Mouse (Mus musculus) 3T3-L1 (cell line): ENCODE results near the gene Plac9a.
A peak's percentile ranks its signal among the peaks of the same experiment; 100 is the strongest.
"Not testable (repeated sequence)": the region's sequence is repeated elsewhere in the genome, so short reads cannot be mapped to it uniquely, and the experiment has no call there.

Experiments
- DNase-seq: peaks from one replicate; pipeline ENCODE4 v3.0.0-alpha.2; 2015; ENCODE audit warnings: low read depth, low spot score

The Plac9a gene

DNA sequence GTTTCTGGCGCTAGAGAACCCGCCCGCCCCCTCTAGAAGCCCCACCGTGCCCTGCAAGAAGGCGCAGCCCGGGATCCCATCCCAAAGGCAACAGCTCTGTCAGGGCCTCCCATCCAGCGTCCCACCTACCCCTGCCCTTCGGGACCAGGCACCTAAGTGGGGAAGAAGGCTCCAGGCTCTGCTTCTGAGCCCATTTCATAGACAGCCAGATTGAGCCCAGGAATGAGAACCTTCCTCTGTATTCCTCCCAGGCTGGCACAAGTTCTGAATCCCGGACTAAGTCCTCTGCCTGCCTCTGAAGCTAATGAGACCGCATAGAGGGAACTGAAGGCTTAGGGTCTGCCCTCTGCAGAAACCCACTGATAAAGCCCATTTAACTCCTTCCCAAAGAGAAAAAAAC is at the start of gene Plac9a:
Gene Plac9a, minus strand, starts transcription at position 101 of the 400 bp plus-strand sequence.
- DNase-seq: not testable (repeated sequence)

DNA sequence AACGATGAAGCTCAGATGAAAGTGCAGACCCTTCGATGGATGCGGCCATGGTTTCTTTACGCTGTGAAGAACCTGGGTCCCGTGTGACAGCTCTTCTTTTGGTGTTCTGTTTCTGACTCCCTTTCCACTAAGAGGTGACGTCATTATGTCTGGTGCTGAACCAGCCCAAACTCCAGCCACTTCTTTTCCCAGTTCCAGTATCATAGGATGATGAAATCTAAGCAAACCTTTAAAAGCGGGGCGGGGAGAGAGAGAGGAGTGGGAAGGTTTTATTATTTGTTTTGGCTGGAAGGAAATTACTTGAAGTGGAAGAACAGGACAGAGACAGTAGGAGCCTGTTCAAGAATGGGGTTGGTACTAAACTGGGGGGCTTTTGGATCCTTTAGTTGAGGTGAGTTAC is 35.1 kb upstream of the Plac9a start, which contains the start of gene Cphx1:
Gene Cphx1, plus strand, starts transcription at position 301 of the 400 bp plus-strand sequence.
- not testable (repeated sequence) for DNase-seq

DNA sequence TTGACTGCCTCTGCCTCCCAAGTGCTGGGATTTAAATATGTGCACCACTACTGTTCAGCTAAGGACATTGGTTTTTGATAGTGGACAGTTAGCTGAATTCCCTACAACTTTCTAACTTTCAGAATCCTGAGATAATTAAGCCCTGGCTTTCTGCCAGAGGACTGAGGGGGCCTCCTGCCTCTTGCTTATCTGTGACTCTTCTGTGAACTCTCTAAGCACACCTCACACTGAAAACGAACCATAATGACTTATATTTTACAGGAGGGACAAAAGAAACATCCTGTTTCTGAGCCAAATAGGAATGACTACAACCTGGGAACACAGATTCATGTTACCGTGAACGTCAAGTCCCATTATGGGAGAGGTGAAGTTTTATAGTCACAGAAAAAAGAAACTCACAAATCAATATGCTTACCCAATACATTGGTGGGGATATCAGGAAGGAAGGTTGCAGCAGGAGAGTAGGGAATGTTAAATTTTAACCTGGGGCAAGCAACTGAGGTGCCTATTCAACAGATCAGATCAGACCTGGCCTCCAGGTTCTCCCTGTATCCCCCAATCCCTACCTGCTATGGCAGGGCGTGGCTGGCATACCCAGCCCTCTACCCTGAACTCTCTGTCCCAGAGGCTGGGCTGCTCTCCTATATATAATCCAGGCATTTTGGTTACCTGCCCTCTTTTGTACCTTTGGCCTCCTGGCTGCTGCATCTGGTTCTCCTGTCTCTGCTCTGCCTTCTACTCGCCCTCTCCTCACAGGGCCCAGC is 34.1 kb upstream of the Plac9a start:
- DNase-seq: not testable (repeated sequence)

DNA sequence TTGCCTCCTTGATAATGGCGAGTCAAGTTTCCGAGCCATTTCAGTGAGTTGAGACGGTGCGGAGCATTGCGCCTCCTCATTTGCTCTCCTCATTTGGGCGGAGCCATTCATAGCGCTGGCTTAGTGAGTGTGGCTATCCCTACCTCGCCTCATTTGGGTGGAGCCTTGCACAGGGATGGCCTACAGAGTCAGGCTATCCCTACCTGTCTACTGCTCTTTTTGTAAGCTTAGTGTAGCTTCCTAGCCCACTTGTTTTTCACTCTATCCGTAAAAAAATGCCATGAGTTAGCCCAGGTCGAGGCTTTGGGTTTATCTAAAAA is 24.6 kb upstream of the Plac9a start, which contains the start of gene Tmem254a:
Gene Tmem254a, minus strand, starts transcription at position 111 of the 320 bp plus-strand sequence.
- not testable (repeated sequence) for DNase-seq

DNA sequence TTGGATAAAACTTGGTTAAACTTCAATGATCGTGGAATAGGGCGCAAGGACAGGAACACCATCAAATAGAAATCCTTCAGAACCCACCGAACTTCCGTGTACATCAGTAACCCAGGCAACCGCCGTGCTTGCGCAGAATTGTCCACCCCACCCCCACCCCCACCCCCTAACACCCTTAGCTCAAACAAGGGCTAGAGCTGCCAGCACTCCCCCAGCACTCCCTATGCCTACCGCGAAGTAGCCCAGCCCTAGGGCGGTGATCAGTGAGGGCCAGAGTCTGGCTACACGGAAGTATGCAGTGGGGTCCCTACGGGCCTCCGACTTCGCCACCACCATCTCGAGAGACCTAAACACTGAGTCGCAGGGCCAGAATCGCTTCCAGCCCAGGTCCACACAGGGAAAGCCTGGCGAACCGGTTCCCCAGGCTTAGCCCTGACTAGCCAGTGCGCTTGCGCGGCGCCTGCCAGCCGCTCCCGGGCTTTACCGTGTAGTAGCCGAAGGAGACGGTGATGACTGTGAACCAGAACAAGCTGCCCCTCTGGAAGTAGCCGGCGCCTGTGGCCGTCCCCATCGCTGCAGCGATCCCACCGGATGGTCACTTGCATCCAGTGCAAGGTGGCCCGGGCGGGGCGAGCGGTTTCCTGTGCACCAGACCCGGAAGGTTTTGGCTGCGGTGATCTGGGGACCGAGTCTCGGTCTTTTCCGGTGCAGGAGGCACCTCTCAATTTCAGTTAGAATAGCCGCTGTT is 24.1 kb upstream of the Plac9a start:
- DNase-seq: not testable (repeated sequence)

DNA sequence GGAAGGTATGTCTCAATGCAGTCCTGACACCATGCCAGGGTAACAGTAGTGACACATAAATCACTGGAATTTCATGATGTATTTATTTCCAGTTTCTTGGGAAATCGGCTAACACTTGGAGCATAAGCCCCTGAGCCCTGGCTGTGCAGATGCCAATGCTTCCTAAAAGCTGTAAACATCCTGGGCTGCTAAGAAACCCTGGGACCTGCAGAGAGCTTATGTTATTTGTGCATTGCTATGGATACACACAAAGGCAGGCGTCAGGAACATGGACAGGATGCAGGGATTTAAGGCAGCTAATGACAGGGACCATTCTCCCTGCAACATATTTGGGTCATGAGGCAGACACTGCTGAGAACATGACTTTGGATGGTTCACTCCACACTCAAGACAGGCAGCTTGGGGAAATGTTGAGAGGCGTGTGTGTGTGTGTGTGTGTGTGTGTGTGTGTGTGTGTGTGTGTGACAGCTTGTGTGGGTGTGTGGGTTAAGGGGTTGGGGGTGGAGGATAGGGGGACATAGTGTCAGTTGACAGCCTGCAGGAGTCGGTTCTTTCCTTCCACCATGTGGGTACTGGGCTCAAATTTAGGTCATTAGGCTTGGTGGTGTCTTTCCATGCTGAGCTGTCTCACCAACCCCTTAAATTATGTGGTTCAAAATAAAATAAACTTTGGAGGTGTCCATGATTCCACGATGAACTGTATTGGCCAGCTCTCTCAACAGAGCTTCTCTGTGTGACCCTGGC is 15.7 kb upstream of the Plac9a start:
- DNase-seq: not testable (repeated sequence)

DNA sequence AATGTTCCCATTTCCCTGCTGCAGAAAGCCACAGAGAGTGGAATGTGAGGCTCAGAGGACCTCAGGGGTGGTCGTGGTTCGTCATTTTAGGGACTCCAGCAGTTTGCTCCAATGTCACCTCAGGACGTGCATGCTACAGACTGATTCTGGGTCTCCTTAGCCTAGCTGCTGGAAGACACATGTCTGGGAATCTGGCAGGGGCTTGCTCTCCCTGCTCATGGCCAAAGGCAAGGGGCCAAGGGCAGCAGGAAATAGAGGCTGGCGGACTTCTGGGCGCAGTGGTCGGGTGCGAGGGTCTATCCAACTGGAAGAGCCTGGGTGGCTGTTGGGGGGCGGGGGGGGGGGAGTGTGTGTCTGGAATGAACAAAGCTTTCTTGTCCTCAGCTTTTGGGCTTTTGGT is 6.1 kb upstream of the Plac9a start:
- DNase-seq: not testable (repeated sequence)

DNA sequence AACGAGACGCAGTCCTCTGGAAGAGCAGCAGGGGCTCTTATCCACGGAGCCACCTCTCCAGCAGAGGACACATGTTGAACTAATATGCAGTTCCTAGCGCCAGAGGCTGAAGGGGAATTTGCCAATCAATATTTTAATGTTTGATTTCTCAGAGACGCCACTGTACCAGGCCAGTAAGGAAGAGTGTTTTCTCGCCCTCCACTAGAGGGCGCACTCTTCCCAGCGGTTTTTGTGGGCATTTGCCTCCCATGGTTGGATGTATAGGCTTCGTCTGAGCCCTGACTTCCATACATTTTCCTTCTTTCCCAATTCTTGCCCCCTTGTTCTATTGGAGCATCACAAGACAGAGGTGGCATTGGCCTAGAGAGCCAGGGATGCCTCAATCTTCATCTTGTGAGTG is 4.4 kb upstream of the Plac9a start:
- not testable (repeated sequence) for DNase-seq

DNA sequence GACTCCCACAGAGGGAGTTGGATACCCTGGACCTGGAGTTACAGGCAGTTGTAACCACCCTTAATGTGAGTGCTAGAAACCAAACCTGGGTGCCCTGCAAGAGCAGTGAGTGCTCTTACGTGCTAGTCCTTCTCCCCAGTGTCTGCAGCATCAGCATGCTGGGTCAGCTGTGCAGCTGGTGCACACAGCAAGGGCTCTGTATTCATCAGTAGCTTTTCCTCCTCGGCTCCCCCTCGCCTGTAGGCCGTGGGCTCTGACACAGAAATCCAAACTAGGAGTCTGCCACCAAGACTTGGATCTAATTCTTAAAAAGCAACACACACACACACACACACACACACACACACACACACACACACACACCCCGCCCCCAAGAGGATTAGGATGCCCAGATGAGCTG is 2.3 kb upstream of the Plac9a start:
- not testable (repeated sequence) for DNase-seq

DNA sequence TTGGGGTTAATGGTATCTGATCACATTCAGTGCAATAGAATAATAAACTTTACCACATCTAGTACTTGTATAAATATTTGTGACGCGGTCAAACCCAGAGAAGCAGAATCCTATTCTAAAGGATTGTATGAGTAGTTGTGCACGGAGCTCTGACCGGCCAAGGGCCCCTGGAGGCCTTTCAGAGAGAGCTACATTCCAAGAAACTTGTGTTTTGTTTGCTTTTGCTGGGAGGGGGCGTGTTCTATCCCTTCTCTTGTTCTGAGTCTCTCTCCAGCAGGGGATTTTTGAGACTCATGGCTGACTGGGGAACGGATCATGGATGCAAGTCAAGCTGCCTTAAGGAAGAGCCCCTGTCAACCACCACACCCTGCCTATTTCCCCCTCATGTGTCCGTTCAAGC is 7.2 kb downstream of the Plac9a start:
- not testable (repeated sequence) for DNase-seq

DNA sequence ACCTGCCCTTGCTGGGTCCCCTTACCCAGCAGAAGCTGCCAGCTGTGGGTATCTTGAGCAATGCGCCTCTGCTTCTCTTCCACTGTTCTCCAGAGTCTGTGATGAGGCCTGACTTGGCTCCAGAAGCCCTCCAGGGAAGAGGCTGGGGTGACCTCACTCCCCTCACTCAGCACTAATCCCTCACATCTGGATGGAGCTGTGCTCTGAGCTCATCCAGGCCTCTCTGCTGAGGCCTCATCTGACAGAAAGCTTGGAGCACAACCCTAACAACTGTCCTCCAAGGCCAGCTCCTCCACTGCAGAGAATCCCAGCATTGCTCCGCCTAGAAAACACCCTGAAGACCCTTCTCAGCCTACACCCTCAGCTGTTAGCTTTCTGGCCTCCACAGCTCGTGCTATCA is 8.3 kb downstream of the Plac9a start:
- DNase-seq: not testable (repeated sequence)

DNA sequence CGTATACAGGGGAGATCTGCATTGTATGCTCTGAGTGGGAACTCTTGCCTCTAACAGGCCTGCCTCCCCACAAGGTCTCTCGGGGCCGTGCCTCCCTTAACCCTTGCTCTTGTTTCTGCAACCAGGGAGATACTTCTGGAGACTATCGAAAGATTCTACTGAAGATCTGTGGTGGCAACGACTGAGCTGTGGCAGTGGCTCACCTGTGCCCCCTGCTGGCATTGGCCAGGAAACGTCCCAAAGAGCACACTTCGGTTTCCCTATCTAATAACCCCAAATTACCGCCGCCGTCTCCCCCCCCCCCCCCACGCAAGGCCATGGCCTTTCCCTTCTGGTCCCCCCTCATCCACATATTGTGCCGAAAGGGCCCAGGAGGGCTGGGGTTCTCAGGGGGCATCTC is 17.0 kb downstream of the Plac9a start:
- not testable (repeated sequence) for DNase-seq

DNA sequence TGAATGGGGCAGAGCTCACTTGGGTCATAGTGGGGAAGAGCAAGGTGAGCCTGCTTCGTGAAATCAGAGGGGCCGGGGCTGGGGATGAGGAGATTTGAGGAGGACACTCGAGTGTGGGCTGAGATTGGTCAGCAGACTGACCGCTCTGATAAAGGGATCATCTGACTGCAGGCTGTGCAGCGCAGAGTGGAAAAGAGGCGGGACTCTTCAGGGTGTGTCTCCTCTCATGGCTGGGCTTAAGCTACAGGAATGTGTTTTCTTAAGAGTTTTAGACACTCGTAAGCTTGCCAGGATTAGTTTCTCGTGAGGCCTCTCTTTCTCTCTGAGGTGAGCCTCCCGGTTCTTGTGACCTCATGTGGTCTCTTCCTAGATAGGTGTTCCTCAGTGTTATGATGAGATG is 21.1 kb downstream of the Plac9a start:
- DNase-seq: not testable (repeated sequence)

DNA sequence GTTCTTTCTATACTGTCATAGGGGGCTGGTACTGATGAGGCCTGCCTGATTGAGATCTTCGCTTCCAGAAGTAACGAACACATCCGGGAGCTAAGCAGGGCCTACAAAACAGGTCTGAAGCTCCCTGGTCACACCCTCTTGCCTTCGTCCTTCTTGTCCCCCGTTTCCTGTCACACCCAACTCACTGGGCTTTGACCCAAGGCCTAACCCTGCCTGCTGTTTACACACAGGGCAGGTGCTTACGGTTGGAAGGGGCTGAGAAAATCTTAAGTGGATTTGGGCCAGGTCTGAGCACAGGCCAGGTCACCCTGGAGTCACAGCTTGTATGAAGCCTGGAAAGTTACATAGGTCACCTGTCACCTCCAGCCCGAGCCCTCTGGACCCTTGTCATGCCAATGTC is 26.3 kb downstream of the Plac9a start:
- not testable (repeated sequence) for DNase-seq

DNA sequence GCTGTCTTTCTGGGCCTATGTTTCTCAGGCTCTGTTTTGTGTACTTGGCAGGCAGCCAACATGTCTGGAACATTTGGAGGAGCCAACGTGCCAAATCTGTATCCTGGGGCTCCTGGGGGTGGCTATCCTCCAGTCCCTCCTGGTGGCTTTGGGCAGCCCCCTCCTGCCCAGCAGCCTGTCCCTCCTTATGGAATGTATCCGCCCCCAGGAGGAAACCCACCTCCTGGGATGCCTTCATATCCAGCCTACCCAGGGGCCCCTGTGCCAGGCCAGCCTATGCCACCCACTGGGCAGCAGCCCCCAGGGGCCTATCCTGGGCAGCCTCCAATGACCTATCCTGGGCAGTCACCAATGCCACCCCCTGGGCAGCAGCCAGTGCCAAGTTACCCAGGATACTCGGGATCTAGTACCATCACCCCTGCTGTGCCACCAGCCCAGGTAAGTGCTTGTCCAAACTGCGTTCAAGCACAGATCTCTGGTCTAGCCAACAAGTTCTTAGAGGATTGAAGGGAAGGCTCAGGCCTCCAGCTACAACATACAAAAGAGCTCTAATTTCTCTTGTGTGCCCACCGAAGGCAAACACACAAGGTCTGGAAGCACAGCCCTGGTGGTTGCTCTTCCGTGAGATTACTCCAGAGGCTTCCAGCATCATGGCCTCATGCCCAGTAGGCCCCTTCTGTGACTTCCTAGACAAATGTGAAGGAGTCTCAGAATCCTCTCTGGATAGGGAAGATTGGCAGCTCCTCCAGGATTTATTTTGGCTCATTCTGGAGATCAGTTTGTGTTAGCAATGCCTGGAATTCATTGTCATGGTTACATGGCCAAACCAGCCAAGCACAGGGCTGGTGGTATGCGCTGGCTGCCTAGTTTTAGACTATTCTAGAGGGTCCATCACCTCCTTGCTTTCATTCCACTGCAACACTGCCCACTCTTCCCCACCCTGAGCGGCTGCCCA is 30.2 kb downstream of the Plac9a start:
- peak; percentile 11 for DNase-seq

DNA sequence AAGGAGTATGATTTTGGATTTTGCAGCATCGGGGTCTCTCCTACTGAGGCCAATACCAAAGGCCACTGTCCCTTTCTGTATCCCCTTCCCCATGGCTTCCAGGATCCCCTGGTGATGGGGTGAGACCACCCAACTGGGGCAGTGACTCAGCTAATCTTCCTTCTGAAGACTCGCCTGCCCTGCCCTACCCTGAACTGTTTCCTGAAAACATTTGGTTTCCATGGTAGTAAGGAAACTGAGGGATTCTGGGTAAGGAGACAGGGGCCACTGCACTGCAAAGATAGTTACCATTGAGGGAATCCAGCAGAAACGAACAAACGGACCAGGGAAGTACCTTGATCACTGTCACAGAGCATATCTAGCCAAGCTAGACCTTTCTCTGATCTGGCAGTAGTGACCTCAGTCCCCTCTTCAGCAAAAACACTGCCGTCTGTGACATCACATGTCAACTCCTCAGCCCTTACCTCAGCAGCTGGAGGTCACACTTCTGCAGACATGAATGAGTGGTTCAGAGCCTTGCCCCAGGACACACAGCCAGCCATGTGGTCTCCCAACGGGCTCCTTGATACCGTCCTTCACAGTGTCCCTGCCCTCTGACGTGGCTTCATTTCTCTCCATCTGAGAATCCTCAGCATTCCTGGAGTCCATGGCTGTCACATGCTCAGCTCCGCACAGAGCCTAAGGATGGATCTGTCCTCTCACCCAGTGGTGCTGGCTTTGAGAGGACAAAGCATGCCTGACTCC is 33.6 kb downstream of the Plac9a start:
- no peak for DNase-seq

DNA sequence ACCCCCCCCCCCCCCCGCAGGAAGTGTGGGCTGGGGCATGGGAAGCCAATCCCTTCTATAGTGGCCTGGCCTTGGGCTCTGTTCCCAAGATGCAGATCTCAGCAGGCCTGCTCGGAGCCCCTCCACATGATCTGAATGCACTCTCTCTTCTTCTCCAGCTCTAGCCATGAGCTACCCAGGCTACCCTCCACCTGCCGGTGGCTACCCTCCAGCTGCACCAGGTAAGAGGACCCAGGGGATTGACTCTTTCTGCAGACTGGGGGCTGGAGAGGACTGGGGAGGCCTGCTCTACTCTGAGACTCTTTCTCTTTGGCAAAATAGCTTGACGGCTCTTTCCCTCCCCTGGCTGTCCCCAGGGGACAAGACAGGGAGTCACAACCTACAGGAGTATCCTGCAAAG is 34.2 kb downstream of the Plac9a start:
- no peak for DNase-seq

DNA sequence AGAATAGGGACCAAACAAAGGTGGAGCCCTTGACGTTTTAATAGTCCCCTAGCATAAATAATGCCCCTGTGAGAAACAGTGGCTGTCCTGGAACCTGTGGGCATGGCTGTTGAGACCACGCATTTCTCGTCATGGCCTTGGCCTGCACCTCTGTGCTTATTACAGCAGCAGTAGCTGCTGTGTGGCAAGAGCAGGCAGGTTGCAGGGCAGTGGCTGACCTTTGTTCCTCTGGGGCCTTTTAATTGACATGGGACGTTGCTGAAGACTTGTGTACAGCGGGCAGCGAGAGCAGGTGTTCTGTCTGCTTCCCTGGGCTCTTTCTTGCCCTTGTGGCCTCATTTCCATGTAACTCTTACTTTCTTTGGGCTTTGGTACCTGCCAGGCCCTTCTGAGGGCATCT is 35.1 kb downstream of the Plac9a start:
- DNase-seq: no peak

DNA sequence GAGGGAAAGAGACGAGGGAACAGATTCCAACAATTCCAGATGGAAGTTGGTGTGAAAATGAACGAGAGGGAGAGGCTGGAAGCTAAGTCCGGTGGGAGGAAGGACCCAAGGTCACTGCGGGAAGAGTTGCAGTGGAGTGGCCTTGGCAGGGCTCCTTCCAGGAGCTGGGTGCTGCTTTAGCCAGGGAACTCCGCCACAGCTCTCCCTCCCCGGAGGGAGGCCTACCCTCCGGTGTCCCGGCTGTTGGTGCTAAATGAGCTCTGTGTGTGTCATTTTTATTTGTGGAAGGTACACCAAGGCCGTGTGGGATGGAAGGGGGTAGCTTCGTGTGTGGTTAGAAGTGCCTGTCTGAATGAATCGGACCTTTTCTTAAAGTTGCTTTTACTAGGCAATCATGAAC is 36.1 kb downstream of the Plac9a start:
- DNase-seq: no peak

DNA sequence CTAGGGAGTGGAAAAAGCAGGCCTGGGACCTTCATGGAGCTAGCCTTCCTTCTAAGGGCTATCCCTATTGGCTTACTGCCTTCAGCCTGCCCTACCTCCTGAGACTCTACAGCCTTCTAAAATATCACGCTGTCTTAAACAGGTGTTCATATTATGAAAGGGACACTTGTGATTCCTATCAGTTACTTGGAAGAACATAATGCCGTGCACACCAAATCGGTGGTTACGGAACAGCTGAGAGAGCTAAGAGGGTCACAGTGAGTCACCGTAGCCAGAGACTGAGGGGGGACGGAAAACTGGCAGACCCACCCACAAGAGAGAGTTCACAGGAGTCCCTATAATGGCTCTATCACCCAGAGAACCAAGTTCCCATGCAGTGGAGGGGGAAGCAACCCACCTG is 36.5 kb downstream of the Plac9a start:
- DNase-seq: no peak
